In genomic region chr5:67437403-67437802, GRCm38 (mm10) we compare ENCODE assay signal across 9 mouse cellular contexts. TPM values are rescaled to one million over a fixed set of nuclear protein-coding genes. Genes with fewer than 3 reads are reported as not detected.
A peak's percentile ranks its signal among the peaks of the same experiment; 100 is the strongest.
DNase-seq lines count a peak whose midpoint lies in the region; ATAC-seq and TF ChIP-seq lines count a peak whose summit lies in the region.
"Had no signal": no experiment of that assay in that cellular context is flagged by ENCODE, and none has a peak within 500 bp of the region (broad histone marks: within the 10 kb centered on the region; RNA-seq: fewer than 3 reads in every experiment).

No protein-coding gene starts in this region.

- no peak overlapping the region for H3K9ac ChIP-seq in kidney, embryonic 14.5 days (ENCODE audit: low read depth, low read length)
- H3K9ac ChIP-seq in intestine, postnatal 0 days (ENCODE audit: low read depth, low read length), result no peak overlapping the region
- H3K9ac ChIP-seq: embryonic facial prominence, embryonic 12.5 days had no signal

- H3K4me3 ChIP-seq in kidney, embryonic 14.5 days (ENCODE audit: low read length), result no peak overlapping the region
- no peak overlapping the region for H3K4me3 ChIP-seq in intestine, postnatal 0 days (ENCODE audit: low read depth, low read length)
- H3K4me3 ChIP-seq: embryonic facial prominence, embryonic 12.5 days had no signal

- H3K27me3 ChIP-seq in kidney, embryonic 14.5 days (ENCODE audit: control insufficient read depth, insufficient read depth, low read length), result no peaks in the 10 kb centered on the region
- no peaks in the 10 kb centered on the region for H3K27me3 ChIP-seq in intestine, postnatal 0 days (replicated peaks; ENCODE audit: control insufficient read depth, insufficient read depth, low read length)
- H3K27me3 ChIP-seq: embryonic facial prominence, embryonic 12.5 days had no signal

- ATAC-seq in kidney, embryonic 14.5 days (ENCODE audit: low FRiP score, low TSS enrichment), result no peak
- ATAC-seq in intestine, postnatal 0 days, result peak; percentile 90

- H3K9me3 ChIP-seq in kidney, embryonic 14.5 days (ENCODE audit: control insufficient read depth, low read length), result no peaks in the 10 kb centered on the region
- H3K9me3 ChIP-seq in intestine, postnatal 0 days (ENCODE audit: control insufficient read depth), result no peaks in the 10 kb centered on the region
- H3K9me3 ChIP-seq: embryonic facial prominence, embryonic 12.5 days had no signal

- H3K36me3 ChIP-seq in kidney, embryonic 14.5 days (ENCODE audit: control insufficient read depth, insufficient read depth, low read length), result no peaks in the 10 kb centered on the region
- H3K36me3 ChIP-seq in intestine, postnatal 0 days (ENCODE audit: control insufficient read depth, insufficient read depth), result no peaks in the 10 kb centered on the region
- H3K36me3 ChIP-seq: embryonic facial prominence, embryonic 12.5 days had no signal

- H3K4me1 ChIP-seq in kidney, embryonic 14.5 days (ENCODE audit: control insufficient read depth, insufficient read depth, low read length), result no peaks in the 10 kb centered on the region
- no peaks in the 10 kb centered on the region for H3K4me1 ChIP-seq in intestine, postnatal 0 days (replicated peaks; ENCODE audit: control insufficient read depth, insufficient read depth, low read length)
- H3K4me1 ChIP-seq: embryonic facial prominence, embryonic 12.5 days had no signal

- peak; percentile 28 for DNase-seq in kidney, postnatal 10 days
- peak; percentile 37 for DNase-seq in brain, embryonic 14.5 days (ENCODE audit: low read depth)
- DNase-seq in thymus, adult 18-20 months, result peak; percentile 9 to 24
- no peak for DNase-seq in ovary, postnatal 10 days (ENCODE audit: low spot score)
- no peak for DNase-seq in cerebellum, postnatal 10 days
- DNase-seq: lung, postnatal 10 days had no signal

- H3K4me2 ChIP-seq in kidney, embryonic 14.5 days (replicated peaks; ENCODE audit: low read depth, low read length), result no peak overlapping the region
- H3K4me2 ChIP-seq in intestine, postnatal 0 days (replicated peaks; ENCODE audit: low read depth), result no peak overlapping the region
- H3K4me2 ChIP-seq: embryonic facial prominence, embryonic 12.5 days had no signal

- 26% methylated on average over 2 of the region's 2 CpGs for WGBS in kidney, embryonic 14.5 days
- WGBS in intestine, postnatal 0 days, result 25% methylated on average over 2 of the region's 2 CpGs

- H3K27ac ChIP-seq in kidney, embryonic 14.5 days (ENCODE audit: low read depth, low read length), result no peak overlapping the region
- peak overlapping the region; percentile 21; the same call in 1 of the 2 replicates for H3K27ac ChIP-seq in intestine, postnatal 0 days (ENCODE audit: low read depth, low read length)
- H3K27ac ChIP-seq: embryonic facial prominence, embryonic 12.5 days had no signal

- TF ChIP-seq POLR2A in brain, embryonic 14.5 days (IDR thresholded peaks at IDR 0.05; ENCODE audit: borderline replicate concordance, extremely low read depth, insufficient read depth, insufficient read length, poor library complexity, severe bottlenecking), result no peak

- TF ChIP-seq CTCF in brain, embryonic 14.5 days (IDR thresholded peaks at IDR 0.05; ENCODE audit: borderline replicate concordance, extremely low read depth, insufficient read depth, insufficient read length), result no peak
- TF ChIP-seq CTCF in intestine, postnatal 0 days (IDR thresholded peaks at IDR 0.05; ENCODE audit: low read depth), result no peak

RNA-seq across cellular contexts. Expression of gene Bend4, which starts 9.3 kb away (rescaled TPM):
- polyA plus RNA-seq in kidney, embryonic 14.5 days (2014; fragmentation: Nextera tagmentation; extraction: Ambion mirVana), result 9.7 and 11.6 TPM in 2 replicates
- polyA plus RNA-seq in brain, embryonic 14.5 days (2012; rRNA removed), result 4.6 and 9.5 TPM in 2 replicates
- 4.9 and 5.3 TPM in 2 replicates for polyA plus RNA-seq in intestine, postnatal 0 days (2015; fragmentation: Nextera tagmentation; extraction: Ambion mirVana)

Comparison
In these comparisons a context has a peak if more than half of its experiments do, and no peak if none do; other contexts are left out.
1. DNase-seq: peak in kidney, postnatal 10 days (single experiment), brain, embryonic 14.5 days (single experiment) and thymus, adult 18-20 months (2 of 2); none in ovary, postnatal 10 days (single experiment) and cerebellum, postnatal 10 days (0 of 2).